Mouse (Mus musculus): Measurements from ENCODE around the gene Pcbp3. TPM values are rescaled to one million over a fixed set of nuclear protein-coding genes. Genes with fewer than 3 reads are reported as not detected.

The Pcbp3 gene
- polyA plus RNA-seq, 1 experiment from 2014 or later, result 45.2 TPM

DNA sequence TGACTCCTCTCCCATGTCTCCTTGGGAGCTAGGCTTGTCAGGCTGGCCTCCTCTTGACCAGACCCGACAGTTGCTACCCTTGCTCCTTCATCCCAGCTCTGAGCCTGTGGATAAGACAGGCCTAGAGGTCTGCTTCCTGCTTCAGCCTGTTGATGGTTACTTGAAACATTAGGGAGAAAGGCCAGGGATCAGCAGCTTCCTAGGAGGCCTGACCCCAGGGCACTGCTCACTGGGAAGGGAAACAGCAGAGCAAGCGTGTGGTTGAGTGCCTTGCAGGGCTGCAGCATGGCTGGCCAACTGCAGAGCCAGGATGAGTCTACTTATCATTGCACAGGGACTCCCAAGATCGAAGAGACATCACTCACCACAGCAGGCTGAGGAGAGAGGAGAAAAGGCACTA, 249.2 kb downstream of the Pcbp3 start:
- H3K4me2 ChIP-seq (replicated peaks), result no peak overlapping the region
- no peaks in the 10 kb centered on the region for H3K4me1 ChIP-seq (replicated peaks; ENCODE audit: control insufficient read depth, insufficient read depth, low read length)
- DNase-seq (ENCODE audit: low spot score) (no peak), ATAC-seq (ENCODE audit: low FRiP score) (no peak)
- no peak overlapping the region for H3K9ac ChIP-seq
- H3K27ac ChIP-seq, result no peak overlapping the region
- no peaks in the 10 kb centered on the region for H3K9me3 ChIP-seq (ENCODE audit: control insufficient read depth, low read length)
- no peaks in the 10 kb centered on the region for H3K36me3 ChIP-seq (replicated peaks; ENCODE audit: control insufficient read depth, insufficient read depth)
- H3K4me3 ChIP-seq (replicated peaks; ENCODE audit: low read length), result no peak overlapping the region
- no peaks in the 10 kb centered on the region for H3K27me3 ChIP-seq (ENCODE audit: control insufficient read depth, insufficient read depth, low read length)
- 84% methylated on average over 3 of the region's 3 CpGs for WGBS

Other genes starting within 250 kb of the Pcbp3 start
- 24.7 and 26.4 TPM in 2 replicates for gene Col6a1, start 235.7 kb downstream of the Pcbp3 start, polyA plus RNA-seq (2014; fragmentation: Nextera tagmentation; extraction: Ambion mirVana)
- gene Slc19a1, start 70.4 kb upstream of the Pcbp3 start, polyA plus RNA-seq (2014; fragmentation: Nextera tagmentation; extraction: Ambion mirVana), result 42.1 and 42.4 TPM in 2 replicates
- 38.6 and 51.2 TPM in 2 replicates for gene Col18a1, start 204.7 kb upstream of the Pcbp3 start, polyA plus RNA-seq (2014; fragmentation: Nextera tagmentation; extraction: Ambion mirVana)